16 mouse cellular contexts compared by ENCODE assay signal in genomic region chr4:72144541-72144940, GRCm38 (mm10). TPM values are rescaled to one million over a fixed set of nuclear protein-coding genes. Genes with fewer than 3 reads are reported as not detected.
DNase-seq lines count a peak whose midpoint lies in the region; ATAC-seq and TF ChIP-seq lines count a peak whose summit lies in the region.
"Had no signal": no experiment of that assay in that cellular context is flagged by ENCODE, and none has a peak within 500 bp of the region (broad histone marks: within the 10 kb centered on the region; RNA-seq: fewer than 3 reads in every experiment).

No protein-coding gene starts in this region.

- peaks cover 2% of the 10 kb centered on the region; the same call in 1 of the 2 replicates for H3K79me2 ChIP-seq in liver, adult 2 months (ENCODE audit: control insufficient read depth, insufficient read depth, low read length)

- no peaks in the 10 kb centered on the region for H3K27me3 ChIP-seq in embryonic facial prominence, embryonic 14.5 days (replicated peaks; ENCODE audit: control insufficient read depth, insufficient read depth, low read length)
- H3K27me3 ChIP-seq in embryonic facial prominence, embryonic 10.5 days (replicated peaks; ENCODE audit: low read depth, poor library complexity, severe bottlenecking) = no peaks in the 10 kb centered on the region
- H3K27me3 ChIP-seq in liver, adult 2 months (ENCODE audit: control insufficient read depth, insufficient read depth, low read length) = no peaks in the 10 kb centered on the region
- no peaks in the 10 kb centered on the region for H3K27me3 ChIP-seq in liver, postnatal 0 days (ENCODE audit: insufficient read depth, low read length)
- H3K27me3 ChIP-seq: embryonic facial prominence, embryonic 13.5 days; liver, embryonic 12.5 days; midbrain, embryonic 15.5 days had no signal

- H3K4me2 ChIP-seq in embryonic facial prominence, embryonic 14.5 days (ENCODE audit: low read depth, low read length) = no peak overlapping the region
- H3K4me2 ChIP-seq in liver, postnatal 0 days (ENCODE audit: low read depth, low read length) = no peak overlapping the region
- H3K4me2 ChIP-seq: embryonic facial prominence, embryonic 13.5 days; heart, embryonic 13.5 days; liver, embryonic 12.5 days; midbrain, embryonic 15.5 days had no signal

- H3K9me3 ChIP-seq in embryonic facial prominence, embryonic 14.5 days (ENCODE audit: control insufficient read depth, low read length) = no peaks in the 10 kb centered on the region
- H3K9me3 ChIP-seq in embryonic facial prominence, embryonic 10.5 days = no peaks in the 10 kb centered on the region
- no peaks in the 10 kb centered on the region for H3K9me3 ChIP-seq in liver, postnatal 0 days (ENCODE audit: low read length)
- H3K9me3 ChIP-seq: embryonic facial prominence, embryonic 13.5 days; heart, embryonic 13.5 days; liver, embryonic 12.5 days; midbrain, embryonic 15.5 days had no signal

- H3K4me1 ChIP-seq in embryonic facial prominence, embryonic 14.5 days (ENCODE audit: control insufficient read depth, insufficient read depth, low read length) = no peaks in the 10 kb centered on the region
- H3K4me1 ChIP-seq in embryonic facial prominence, embryonic 10.5 days = peaks cover 24% of the 10 kb centered on the region
- H3K4me1 ChIP-seq in liver, adult 2 months (ENCODE audit: control insufficient read depth, insufficient read depth, low read length) = peaks cover 6% of the 10 kb centered on the region
- no peaks in the 10 kb centered on the region for H3K4me1 ChIP-seq in liver, postnatal 0 days (ENCODE audit: insufficient read depth)
- H3K4me1 ChIP-seq: liver, embryonic 12.5 days had no signal

- ATAC-seq in embryonic facial prominence, embryonic 14.5 days (ENCODE audit: low read depth) = no peak
- ATAC-seq in liver, postnatal 0 days = no peak
- ATAC-seq: liver, embryonic 12.5 days; midbrain, embryonic 15.5 days had no signal

- peaks cover 20% of the 10 kb centered on the region for H3K36me3 ChIP-seq in embryonic facial prominence, embryonic 14.5 days (ENCODE audit: control insufficient read depth, insufficient read depth, low read length)
- H3K36me3 ChIP-seq in embryonic facial prominence, embryonic 10.5 days (replicated peaks) = peaks cover 63% of the 10 kb centered on the region
- peaks cover 74% of the 10 kb centered on the region for H3K36me3 ChIP-seq in liver, adult 2 months (ENCODE audit: control insufficient read depth, insufficient read depth, low read length)
- H3K36me3 ChIP-seq in liver, postnatal 0 days (replicated peaks; ENCODE audit: insufficient read depth, low read length) = peaks cover 15% of the 10 kb centered on the region
- H3K36me3 ChIP-seq: G1E had no signal

- DNase-seq in embryonic facial prominence, embryonic 14.5 days (ENCODE audit: low spot score) = peak; percentile 36
- no peak for DNase-seq in embryonic facial prominence, embryonic 10.5 days (ENCODE audit: low spot score)
- peak; percentile 76 for DNase-seq in liver, adult 2 months (ENCODE audit: extremely low read depth, low read depth, low spot score)
- DNase-seq in liver, postnatal 0 days = no peak
- peak; percentile 74 for DNase-seq in brain, adult 2 months (ENCODE audit: low read depth, low spot score)
- DNase-seq in gastrocnemius, postnatal 25 days = peak; percentile 64
- no peak for DNase-seq in urinary bladder, postnatal 25 days (ENCODE audit: low spot score)
- no peak for DNase-seq in kidney, postnatal 4 days
- DNase-seq: spleen, adult 18-20 months had no signal

- H3K4me3 ChIP-seq in embryonic facial prominence, embryonic 14.5 days (ENCODE audit: low read depth, low read length) = no peak overlapping the region
- H3K4me3 ChIP-seq in embryonic facial prominence, embryonic 10.5 days = no peak overlapping the region
- no peak overlapping the region for H3K4me3 ChIP-seq in liver, adult 2 months (ENCODE audit: insufficient read depth, low read depth, low read length)
- no peak overlapping the region for H3K4me3 ChIP-seq in liver, postnatal 0 days (ENCODE audit: low read depth, low read length)
- H3K4me3 ChIP-seq: embryonic facial prominence, embryonic 13.5 days; heart, embryonic 13.5 days; liver, embryonic 12.5 days; midbrain, embryonic 15.5 days had no signal

- no peak overlapping the region for H3K9ac ChIP-seq in embryonic facial prominence, embryonic 14.5 days (ENCODE audit: low read depth, low read length)
- H3K9ac ChIP-seq in liver, adult 2 months (ENCODE audit: low read depth, low read length) = no peak overlapping the region
- H3K9ac ChIP-seq in liver, postnatal 0 days (replicated peaks) = no peak overlapping the region
- H3K9ac ChIP-seq: embryonic facial prominence, embryonic 13.5 days; heart, embryonic 13.5 days; liver, embryonic 12.5 days; midbrain, embryonic 15.5 days had no signal

- H3K27ac ChIP-seq in embryonic facial prominence, embryonic 14.5 days (replicated peaks; ENCODE audit: low read depth, low read length) = no peak overlapping the region
- H3K27ac ChIP-seq in embryonic facial prominence, embryonic 10.5 days (replicated peaks) = no peak overlapping the region
- no peak overlapping the region for H3K27ac ChIP-seq in liver, adult 2 months (replicated peaks; ENCODE audit: insufficient read depth, low read depth, low read length)
- no peak overlapping the region for H3K27ac ChIP-seq in liver, postnatal 0 days (ENCODE audit: low read depth)
- H3K27ac ChIP-seq: embryonic facial prominence, embryonic 13.5 days; heart, embryonic 13.5 days; kidney, postnatal 0 days; liver, embryonic 12.5 days; midbrain, embryonic 15.5 days; stomach, postnatal 0 days had no signal

- 70% methylated on average over 2 of the region's 2 CpGs for WGBS in embryonic facial prominence, embryonic 14.5 days
- 84% methylated on average over 2 of the region's 2 CpGs for WGBS in embryonic facial prominence, embryonic 10.5 days
- WGBS in liver, adult 2 months = 30% methylated on average over 2 of the region's 2 CpGs
- 74% methylated on average over 2 of the region's 2 CpGs for WGBS in liver, postnatal 0 days (ENCODE audit: insufficient replicate concordance)

- TF ChIP-seq EP300 in liver, postnatal 0 days (IDR thresholded peaks at IDR 0.05; ENCODE audit: low read depth) = no peak

- TF ChIP-seq CTCF in liver, adult 2 months (IDR thresholded peaks at IDR 0.05; ENCODE audit: low read depth, low read length) = no peak
- TF ChIP-seq CTCF in liver, postnatal 0 days (IDR thresholded peaks at IDR 0.05; ENCODE audit: low read depth) = no peak

- no peak for TF ChIP-seq POLR2A in liver, adult 2 months (IDR thresholded peaks at IDR 0.05; ENCODE audit: extremely low read depth, insufficient read depth, low read length)

RNA-seq across cellular contexts. Expression of gene Tle1, which starts 56.2 kb away (rescaled TPM):
- polyA plus RNA-seq in embryonic facial prominence, embryonic 14.5 days (2014; fragmentation: Nextera tagmentation; extraction: Ambion mirVana) = 28.3 and 31.3 TPM in 2 replicates
- 33.7 and 34.0 TPM in 2 replicates for polyA plus RNA-seq in embryonic facial prominence, embryonic 10.5 days (2016; fragmentation: Nextera tagmentation; extraction: Ambion mirVana)
- total RNA-seq in liver, adult 2 months (2014; rRNA removed) = 84.4 and 94.6 TPM in 2 replicates
- polyA plus RNA-seq in liver, adult 2 months (2012; rRNA removed) = 49.6 and 55.8 TPM in 2 replicates
- polyA plus RNA-seq in liver, postnatal 0 days (2015; fragmentation: Nextera tagmentation; extraction: Ambion mirVana) = 20.3 and 21.2 TPM in 2 replicates
- 10 to 100 TPM; 13.2 to 15.8 TPM for total RNA-seq in gastrocnemius, postnatal 25 days (2021)
- polyA plus RNA-seq: G1E had no signal

Comparison
In these comparisons a context has a peak if more than half of its experiments do, and no peak if none do; other contexts are left out.
1. DNase-seq: peak in embryonic facial prominence, embryonic 14.5 days (single experiment), liver, adult 2 months (single experiment), brain, adult 2 months (single experiment) and gastrocnemius, postnatal 25 days (single experiment); none in embryonic facial prominence, embryonic 10.5 days (single experiment), liver, postnatal 0 days (single experiment), urinary bladder, postnatal 25 days (single experiment) and kidney, postnatal 4 days (0 of 2).